Mouse (Mus musculus): ENCODE measurements around the gene Tmem223.

Tmem223 gene

GRCm38 (mm10) chr19:8747368-8747767 is 23.4 kb upstream of the Tmem223 start:
- no peak for DNase-seq

- DNase-seq: no peak
Measured at GRCm38 (mm10) chr19:8755652-8756051, 15.1 kb upstream of the Tmem223 start.

DNA sequence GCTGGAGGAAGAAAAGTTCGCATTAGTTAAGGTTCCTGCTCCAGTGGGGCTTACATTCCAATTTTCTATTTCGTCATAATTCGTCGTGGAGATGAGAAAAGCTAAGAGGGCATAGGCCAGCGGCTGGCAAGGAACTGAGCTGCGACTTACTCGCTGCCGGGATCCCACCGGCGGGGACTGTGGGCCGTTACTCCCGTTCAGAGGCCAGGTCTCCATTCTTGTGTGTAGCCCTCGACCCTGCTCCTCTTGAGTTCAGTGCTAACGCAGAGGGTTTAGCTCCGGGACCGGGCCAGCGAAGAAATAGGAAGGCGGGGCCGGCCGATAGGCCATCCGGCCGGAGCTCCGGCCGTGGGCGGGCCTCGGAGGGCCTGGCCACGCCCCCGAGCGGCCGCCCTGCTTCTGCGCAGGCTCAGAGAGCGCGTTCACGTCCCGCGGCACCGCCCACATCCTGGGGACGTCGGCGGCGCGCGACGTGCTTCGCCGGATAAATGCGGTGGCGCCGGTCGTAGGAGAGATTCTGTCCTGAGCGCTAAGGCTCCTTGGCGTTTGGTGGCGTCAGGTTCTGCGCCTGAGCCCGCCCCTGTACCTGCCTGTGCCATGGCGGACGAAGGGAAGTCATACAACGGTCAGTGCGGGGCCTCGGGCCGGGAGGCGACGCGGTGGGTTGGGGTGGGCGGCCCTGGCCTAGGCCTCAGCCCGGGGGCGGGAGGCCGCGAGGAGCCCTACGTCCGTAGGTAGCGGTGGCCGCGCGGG is 14.0 kb upstream of the Tmem223 start, which contains the start of gene Nxf1:
TSS of gene Nxf1 (plus strand) at position 439 of the 753 bp plus-strand sequence.
- DNase-seq: peak; percentile 78 to 83

DNA sequence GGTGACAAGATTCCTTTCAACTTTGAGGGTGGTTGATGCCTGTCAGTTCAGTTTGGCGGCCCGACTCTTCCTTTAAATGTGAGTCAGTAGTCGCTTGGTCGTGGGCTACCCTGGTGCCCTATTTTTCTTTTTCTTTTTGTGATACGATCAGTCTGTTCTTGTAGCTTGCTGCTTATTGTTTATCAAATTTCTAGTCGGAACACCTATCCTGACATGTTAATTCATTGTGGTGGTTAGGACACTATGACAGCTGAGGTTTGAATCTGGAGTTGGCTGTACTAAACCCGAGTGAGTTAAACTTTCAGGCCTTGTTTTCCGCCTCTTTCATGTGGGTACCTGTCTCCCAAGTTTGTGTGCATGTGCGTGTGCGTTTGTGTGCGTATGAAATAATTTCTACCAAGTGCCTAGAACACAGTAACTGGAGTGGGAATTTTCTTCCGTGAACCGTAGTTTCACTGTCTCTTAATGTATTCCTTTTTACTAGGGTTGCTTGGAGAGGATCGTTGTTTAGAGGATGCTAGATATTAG is 13.3 kb upstream of the Tmem223 start:
- no peak for DNase-seq

- DNase-seq: no peak
Measured at GRCm38 (mm10) chr19:8758899-8759298, 11.9 kb upstream of the Tmem223 start.

DNA sequence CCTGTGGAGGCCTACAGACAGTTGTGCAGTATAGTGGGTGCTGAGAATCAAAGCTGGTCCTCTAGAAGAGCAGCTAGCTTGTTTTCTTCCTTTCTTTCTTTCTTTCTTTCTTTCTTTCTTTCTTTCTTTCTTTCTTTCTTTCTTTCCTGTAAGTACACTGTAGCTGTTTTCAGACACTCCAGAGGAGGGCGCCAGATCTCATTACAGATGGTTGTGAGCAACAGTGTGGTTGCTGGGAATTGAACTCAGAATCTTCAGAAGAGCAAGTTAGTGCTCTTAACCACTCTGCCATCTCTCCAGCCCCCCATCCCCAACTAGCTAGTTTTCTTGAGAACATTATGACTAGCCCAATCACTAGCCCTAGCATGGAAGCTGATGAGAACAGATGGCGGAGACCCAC is 10.0 kb upstream of the Tmem223 start:
- DNase-seq: no peak

DNA sequence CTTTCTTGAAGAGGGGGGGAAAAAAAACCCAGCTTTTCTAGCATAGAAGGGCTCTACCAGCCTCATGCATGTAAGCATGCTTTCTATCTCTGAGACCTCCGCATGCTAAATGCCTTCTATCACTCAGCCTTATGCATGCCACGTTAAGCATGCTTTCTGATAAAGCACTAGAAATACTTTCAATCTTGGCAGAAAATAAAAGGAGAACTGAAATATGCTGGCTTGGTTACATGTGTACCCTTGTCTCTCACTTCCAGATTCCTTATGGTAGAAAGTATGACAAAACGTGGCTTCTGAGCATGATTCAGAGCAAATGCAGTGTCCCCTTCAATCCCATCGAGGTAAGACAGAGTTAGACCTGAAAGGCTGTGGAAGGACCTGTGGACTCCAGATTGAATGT is 7.5 kb upstream of the Tmem223 start:
- no peak for DNase-seq

DNA sequence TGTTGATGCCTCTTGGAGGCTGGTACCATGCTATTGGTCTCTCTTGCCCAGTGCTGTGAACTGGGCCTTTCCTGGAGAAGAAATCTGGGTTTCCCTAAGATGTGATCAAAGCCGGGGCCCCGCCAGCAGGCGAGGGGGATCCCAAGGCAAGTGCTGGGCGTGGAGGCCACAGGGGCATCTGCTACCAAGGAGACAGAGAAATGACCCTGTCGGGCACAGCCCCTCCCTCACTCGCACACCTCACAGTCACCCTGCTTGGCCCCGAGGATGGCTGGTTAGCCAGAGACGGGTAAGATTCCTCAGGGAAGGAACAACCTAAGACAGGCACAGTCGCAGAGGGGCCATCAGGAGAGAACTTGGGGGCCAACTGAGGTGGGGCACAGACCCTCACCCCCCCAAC is 5.2 kb upstream of the Tmem223 start:
- no peak for DNase-seq

- DNase-seq: no peak
Measured at GRCm38 (mm10) chr19:8772996-8773395, 2.2 kb downstream of the Tmem223 start.

- DNase-seq: no peak
Measured at GRCm38 (mm10) chr19:8773409-8773808, 2.6 kb downstream of the Tmem223 start.

DNA sequence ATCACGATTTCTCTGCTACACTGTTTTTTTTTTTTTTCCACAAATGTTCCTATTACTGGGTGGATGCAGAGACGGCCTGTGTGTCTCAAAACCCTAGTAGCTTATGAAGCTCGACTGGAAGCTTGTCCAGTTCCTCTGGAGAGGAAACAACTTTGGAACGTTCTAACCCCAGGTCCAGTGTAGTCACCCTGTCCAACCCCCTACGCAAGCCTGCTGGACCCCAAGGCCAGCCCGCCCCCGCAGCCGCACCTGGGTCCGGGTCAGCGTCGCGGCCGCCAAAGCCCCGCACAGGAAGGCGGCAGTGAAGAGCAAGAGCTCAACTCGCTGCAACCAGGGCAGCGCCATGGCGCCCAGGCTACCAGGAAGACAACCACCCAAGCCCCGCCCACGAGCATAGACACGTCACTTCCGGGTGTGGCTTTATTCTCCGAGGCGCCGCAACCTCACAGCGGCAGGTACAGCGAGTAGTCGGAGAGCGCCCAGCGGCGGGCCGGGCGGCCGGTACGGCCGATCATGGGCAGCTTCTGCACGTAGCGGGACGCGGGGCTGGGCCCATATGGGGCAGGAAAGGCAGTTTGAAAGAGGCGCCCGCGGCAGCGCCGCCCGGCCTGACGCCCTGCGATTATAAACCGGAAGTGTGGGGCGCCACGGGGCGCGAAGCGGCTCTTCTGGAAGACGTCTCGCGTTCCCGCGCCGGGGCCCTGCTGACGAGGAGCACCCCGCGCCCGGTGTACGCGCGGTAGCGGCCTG is 3.5 kb downstream of the Tmem223 start, which contains the start of gene Tmem179b:
TSS of gene Tmem179b (minus strand) at position 382 of the 750 bp plus-strand sequence.
- peak; percentile 92 to 94 for DNase-seq

- no peak for DNase-seq
Measured at GRCm38 (mm10) chr19:8774951-8775421, 4.2 kb downstream of the Tmem223 start.

GRCm38 (mm10) chr19:8786008-8786781 is 15.4 kb downstream of the Tmem223 start, which contains the start of gene Taf6l:
Gene Taf6l (minus strand): TSS chr19:8786417.
- peak; percentile 90 to 94 for DNase-seq

DNA sequence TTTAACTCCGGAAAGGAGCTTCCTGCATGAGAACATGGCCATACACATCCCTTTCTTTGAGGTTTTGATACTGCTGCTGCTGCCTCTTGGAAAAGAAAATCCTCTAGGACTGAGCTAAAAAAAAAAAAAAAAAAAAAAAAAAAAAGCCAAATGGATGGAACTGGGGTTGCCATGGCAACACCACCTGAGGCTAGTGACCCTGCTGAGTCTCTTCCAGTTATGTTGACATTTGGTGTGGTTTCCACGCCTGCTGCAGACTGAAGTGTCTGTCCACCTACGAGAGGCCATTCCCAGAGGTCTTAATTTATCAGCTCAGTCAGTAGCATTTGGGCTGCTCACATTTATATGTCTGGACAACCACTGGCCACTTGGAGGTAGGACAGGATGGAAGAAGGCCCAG is 17.7 kb downstream of the Tmem223 start:
- no peak for DNase-seq

GRCm38 (mm10) chr19:8789171-8789570 is 18.4 kb downstream of the Tmem223 start:
- DNase-seq: no peak

DNA sequence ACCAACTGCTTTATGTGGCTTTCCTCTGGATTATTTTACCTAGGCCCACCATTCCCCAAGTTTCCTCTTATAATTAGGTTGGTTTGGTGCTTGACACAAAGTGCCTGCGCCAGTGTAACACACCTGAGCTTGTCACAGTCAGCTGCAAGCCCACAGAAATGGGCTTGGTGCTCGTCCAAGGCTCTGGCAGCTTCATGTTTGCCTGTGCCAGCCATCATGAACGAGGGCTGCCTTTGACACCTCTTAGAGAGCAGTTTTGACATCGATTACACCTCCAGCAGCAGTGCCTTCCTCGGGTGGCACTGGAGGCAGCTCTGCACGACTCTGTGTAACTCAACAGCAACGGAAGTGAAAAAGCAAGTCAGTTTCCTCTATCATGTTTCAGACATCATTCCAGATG is 19.4 kb downstream of the Tmem223 start:
- no peak for DNase-seq

- peak; percentile 82 to 88 for DNase-seq
Measured at GRCm38 (mm10) chr19:8798264-8798946, 27.6 kb downstream of the Tmem223 start, which contains the start of gene Polr2g. Gene Polr2g (minus strand): TSS chr19:8798577.

- no peak for DNase-seq
Measured at GRCm38 (mm10) chr19:8798947-8799315, 28.1 kb downstream of the Tmem223 start.

GRCm38 (mm10) chr19:8802130-8802821 is 31.5 kb downstream of the Tmem223 start, which contains the start of gene Zbtb3:
Gene Zbtb3 (plus strand): TSS chr19:8802555.
- peak; percentile 91 to 96 for DNase-seq

- DNase-seq: no peak
Measured at GRCm38 (mm10) chr19:8803204-8803780, 32.5 kb downstream of the Tmem223 start.

All from thymus, adult 18-20 months (tissue).